Mouse (Mus musculus) thymus, postnatal 4 days (tissue): ENCODE measurements at regions not wholly inside any gene's neighbourhood (a gene's known extent, or its start where the extent isn't known, plus 50 kb on each side); places are given as distances from the start of the nearest gene placed in this dataset.

Source experiments
- DNase-seq: peaks from one replicate; pipeline ENCODE4 v3.0.0; 2021

GRCm38 (mm10) chr7:36420741-36421140, 277.2 kb upstream of the Tshz3 start:
- no peak for DNase-seq

GRCm38 (mm10) chr7:36449181-36449915, 248.6 kb upstream of the Tshz3 start:
- DNase-seq: no peak

- no peak for DNase-seq
Observed at GRCm38 (mm10) chr7:36453816-36454215, 244.1 kb upstream of the Tshz3 start.

- DNase-seq: no peak
Observed at GRCm38 (mm10) chr7:36456080-36456479, 241.8 kb upstream of the Tshz3 start.

- DNase-seq: no peak
Observed at GRCm38 (mm10) chr7:36462422-36462833, 235.5 kb upstream of the Tshz3 start.

- DNase-seq: no peak
Observed at GRCm38 (mm10) chr7:36469386-36469785, 228.5 kb upstream of the Tshz3 start.

- DNase-seq: peak; percentile 11
Observed at GRCm38 (mm10) chr7:36473532-36473931, 224.4 kb upstream of the Tshz3 start.

- DNase-seq: no peak
Observed at GRCm38 (mm10) chr7:36476434-36476833, 221.5 kb upstream of the Tshz3 start.

GRCm38 (mm10) chr7:36476851-36477644, 220.9 kb upstream of the Tshz3 start:
- no peak for DNase-seq

GRCm38 (mm10) chr7:36488155-36488554, 209.8 kb upstream of the Tshz3 start:
- no peak for DNase-seq

GRCm38 (mm10) chr7:36491173-36491581, 206.7 kb upstream of the Tshz3 start:
- DNase-seq: no peak

GRCm38 (mm10) chr7:36504010-36504875, 193.7 kb upstream of the Tshz3 start:
- no peak for DNase-seq

GRCm38 (mm10) chr7:36507895-36508431, 190.0 kb upstream of the Tshz3 start:
- no peak for DNase-seq

GRCm38 (mm10) chr7:36513680-36514079, 184.2 kb upstream of the Tshz3 start:
- no peak for DNase-seq

- DNase-seq: no peak
Observed at GRCm38 (mm10) chr7:36516094-36516663, 181.7 kb upstream of the Tshz3 start.

GRCm38 (mm10) chr7:36519027-36519426, 178.9 kb upstream of the Tshz3 start:
- DNase-seq: no peak

- no peak for DNase-seq
Observed at GRCm38 (mm10) chr7:36522960-36523359, 175.0 kb upstream of the Tshz3 start.

GRCm38 (mm10) chr7:36526148-36526547, 171.8 kb upstream of the Tshz3 start:
- DNase-seq: no peak

- no peak for DNase-seq
Observed at GRCm38 (mm10) chr7:36526692-36527091, 171.2 kb upstream of the Tshz3 start.

- DNase-seq: no peak
Observed at GRCm38 (mm10) chr7:36529504-36530065, 168.3 kb upstream of the Tshz3 start.

- DNase-seq: peak; percentile 8
Observed at GRCm38 (mm10) chr7:36531559-36531958, 166.4 kb upstream of the Tshz3 start.

- no peak for DNase-seq
Observed at GRCm38 (mm10) chr7:36538111-36538510, 159.8 kb upstream of the Tshz3 start.
